Mouse (Mus musculus) MEL-GATA-1-ER (cell line): ENCODE results near the gene Gm28053.

Experiments used
- DNase-seq: peaks from one replicate; pipeline ENCODE4 v3.0.0-alpha.2; 2012; ENCODE audit warnings: low read depth; ENCODE audit errors: extremely low read depth

The Gm28053 gene

DNA sequence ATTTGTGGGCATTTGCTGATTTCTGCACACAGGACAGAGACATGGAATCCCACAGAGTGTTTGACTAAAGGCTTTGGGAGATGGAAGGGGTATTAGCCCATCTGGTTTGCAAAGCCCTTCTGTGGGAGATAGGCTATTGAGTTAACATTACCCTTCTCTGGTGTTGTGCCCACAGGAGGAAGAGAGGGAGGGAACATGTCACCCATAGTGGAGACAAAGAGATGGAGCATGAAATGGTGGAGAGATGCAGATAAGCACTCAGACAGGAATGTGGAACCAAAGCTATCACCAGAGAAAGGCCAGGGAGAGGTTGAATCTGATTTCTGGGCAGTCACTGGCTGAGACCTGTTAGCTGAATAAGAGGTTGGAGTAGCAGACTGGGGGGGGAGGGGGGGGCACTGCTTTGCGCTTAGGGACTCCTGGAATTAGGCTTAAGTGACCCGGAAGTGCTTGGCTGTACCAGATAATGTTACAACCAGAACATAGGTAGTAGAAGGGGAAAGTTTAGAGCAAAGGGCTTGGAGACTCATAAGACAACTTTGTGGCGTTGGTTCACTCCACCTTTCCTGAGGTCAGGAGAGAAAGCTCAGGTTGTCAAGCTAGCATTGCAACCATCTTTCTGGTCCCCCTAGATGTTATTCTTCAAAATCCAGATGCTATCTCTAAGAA lies 22.2 kb downstream of the Gm28053 start:
- DNase-seq: no peak

DNA sequence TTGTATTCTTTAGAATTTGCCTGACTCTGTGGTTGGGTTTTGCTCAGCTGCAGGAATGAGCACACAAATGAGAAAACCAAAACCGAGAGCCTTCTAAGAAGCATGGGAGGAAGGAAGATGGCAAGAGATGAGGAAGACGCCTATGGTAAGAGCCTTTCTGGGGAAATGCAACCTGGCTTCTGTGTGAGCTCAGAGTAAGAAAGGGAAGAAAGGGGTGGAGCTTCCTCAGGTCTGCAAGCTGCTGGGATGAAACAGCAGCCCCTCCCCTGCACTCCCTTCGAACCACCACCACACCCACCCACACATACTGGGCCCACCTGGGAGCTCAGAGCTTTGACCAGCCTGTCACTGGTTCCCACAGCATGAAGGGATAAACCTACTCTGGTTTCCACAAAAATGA lies 22.9 kb downstream of the Gm28053 start:
- DNase-seq: no peak

- DNase-seq: no peak
Measured at GRCm38 (mm10) chr6:48741711-48742206, 23.4 kb downstream of the Gm28053 start.

DNA sequence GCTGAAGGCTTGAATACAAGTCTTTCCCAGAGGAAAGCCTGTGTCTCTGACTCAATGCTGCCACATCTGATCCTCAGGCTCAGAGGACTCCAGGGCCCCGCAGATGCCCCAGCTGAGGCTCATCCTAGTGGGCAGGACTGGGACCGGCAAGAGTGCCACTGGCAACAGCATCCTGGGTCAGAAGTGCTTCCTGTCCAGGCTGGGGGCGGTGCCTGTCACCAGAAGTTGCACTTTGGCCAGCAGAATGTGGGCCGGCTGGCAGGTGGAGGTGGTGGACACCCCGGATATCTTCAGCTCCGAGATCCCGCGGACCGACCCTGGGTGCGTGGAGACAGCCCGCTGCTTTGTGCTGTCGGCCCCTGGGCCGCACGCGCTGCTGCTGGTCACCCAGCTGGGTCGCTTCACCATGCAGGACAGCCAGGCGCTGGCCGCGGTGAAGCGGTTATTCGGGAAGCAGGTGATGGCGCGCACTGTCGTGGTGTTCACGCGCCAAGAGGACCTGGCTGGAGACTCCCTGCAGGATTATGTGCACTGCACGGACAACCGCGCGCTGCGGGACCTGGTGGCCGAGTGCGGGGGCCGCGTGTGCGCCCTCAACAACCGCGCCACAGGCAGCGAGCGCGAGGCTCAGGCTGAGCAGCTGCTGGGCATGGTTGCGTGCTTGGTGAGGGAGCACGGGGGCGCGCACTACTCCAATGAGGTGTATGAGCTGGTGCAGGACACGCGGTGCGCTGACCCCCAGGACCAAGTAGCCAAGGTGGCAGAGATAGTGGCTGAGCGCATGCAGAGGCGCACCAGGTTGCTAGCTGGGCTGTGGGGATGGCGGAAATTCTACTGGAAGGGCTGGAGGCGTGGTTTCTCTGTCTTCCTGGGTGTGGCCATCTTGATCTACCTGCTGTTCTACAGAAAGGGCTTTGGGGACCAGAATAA lies 24.3 kb downstream of the Gm28053 start:
- DNase-seq: no peak

DNA sequence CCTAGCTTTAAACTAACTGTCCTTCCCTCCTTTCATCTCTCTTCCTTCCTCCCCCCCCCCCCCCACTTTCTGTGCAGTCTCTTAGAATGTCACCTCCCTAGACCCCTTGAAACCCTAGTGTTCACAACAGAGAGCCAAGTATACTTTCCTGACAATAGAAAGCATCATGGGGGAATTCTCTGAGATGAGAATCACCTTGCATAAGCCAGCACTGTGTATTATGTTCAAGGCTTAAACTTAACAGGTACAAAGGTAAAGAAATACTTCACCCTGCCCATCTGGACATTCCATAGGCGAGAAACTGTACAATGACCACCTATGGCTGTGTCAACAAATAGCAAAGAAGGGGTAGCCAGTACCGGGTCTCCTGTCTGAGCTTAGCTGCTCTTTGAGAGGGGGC lies 27.1 kb downstream of the Gm28053 start:
- DNase-seq: no peak

GRCm38 (mm10) chr6:48745959-48746889 lies 27.8 kb downstream of the Gm28053 start, which contains the start of gene Gimap5:
TSS of gene Gimap5 (plus strand) at chr6:48746197.
- no peak for DNase-seq

- no peak for DNase-seq
Measured at GRCm38 (mm10) chr6:48747091-48747966, 28.9 kb downstream of the Gm28053 start.

- DNase-seq: no peak
Measured at GRCm38 (mm10) chr6:48763567-48764270, 45.3 kb downstream of the Gm28053 start.

- DNase-seq: no peak
Measured at GRCm38 (mm10) chr6:48764496-48764895, 46.1 kb downstream of the Gm28053 start.

- no peak for DNase-seq
Measured at GRCm38 (mm10) chr6:48768178-48768869, 49.9 kb downstream of the Gm28053 start.

DNA sequence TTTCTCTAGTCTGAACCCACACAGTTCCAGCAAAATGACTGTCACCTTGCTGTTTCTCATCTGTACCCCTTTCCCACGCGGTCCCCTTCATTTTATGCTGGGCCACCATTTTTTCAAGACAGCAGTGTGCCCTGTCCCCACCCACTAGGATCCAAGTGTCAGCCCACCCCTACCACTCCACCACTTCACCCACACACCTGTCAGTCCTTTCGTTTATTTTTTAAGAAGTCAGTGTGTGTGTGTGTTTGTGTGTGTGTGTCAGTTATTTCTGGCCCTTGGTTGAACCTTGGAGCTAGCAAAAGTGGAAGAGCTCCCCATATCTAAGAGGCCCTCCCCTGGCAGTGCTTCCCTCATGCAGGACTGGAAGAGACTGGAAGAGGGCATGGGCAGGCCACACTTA lies 50.5 kb downstream of the Gm28053 start:
- no peak for DNase-seq

- DNase-seq: no peak
Measured at GRCm38 (mm10) chr6:48770696-48771095, 52.3 kb downstream of the Gm28053 start, which contains the start of gene Gimap3. TSS of gene Gimap3 (minus strand) at chr6:48770851.

DNA sequence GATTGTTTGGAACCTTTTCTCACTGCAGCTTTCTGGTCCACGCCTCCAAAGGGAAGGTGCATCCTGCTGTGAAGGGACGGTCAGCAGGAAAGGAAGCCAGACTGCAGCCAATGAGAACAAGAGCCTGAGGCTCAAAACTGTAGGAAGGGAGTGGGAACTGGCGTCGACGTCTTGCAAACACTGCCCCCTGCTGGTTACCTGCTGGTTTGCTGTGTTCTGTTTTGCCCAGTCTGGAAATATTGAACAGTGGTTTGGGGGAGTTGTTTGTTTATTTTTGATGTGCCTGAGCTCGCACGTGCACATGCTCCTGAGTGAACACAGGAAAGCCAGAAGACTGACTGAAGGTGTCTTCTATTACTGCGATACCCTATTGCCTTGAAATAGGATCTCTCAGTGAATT lies 53.6 kb downstream of the Gm28053 start:
- DNase-seq: peak; percentile 38

DNA sequence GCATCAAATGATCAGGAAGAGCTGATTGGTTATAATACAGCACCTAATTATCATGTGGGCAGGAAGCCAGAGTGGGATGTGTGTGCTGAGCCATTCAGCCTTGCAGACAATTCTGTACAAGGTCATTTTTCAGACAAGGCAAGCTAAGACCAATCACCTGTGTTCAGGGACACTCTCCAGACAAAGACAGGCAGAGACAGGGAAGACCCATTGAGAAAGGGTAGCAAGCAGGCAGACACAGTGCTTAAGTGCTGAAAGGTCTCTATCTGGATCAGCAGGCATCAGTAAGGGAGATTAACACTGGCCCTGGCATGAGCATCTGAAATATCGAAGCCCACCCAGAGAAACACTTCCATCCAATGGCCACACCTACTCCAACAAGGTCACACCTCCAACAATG lies 66.0 kb downstream of the Gm28053 start:
- no peak for DNase-seq

DNA sequence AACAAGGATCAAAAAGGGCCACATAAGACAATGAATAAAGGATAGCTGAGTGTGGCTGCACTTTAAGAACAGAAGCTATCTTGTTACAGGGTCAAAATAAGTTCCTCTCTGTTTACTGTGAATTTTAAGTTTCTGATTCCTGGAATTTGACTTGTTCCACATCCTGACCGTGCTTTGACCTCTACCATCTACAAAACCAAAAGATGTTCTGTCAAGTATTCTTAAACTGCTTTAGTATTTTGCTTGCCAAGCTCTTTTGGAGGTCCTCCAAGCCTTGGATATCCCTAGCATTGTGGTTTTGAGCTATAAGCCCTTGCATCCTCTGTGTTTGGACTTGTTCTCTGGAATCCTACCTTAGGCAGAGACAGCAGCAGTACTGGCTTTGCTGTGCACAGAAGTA lies 66.8 kb downstream of the Gm28053 start:
- no peak for DNase-seq

GRCm38 (mm10) chr6:48785601-48786000 lies 67.2 kb downstream of the Gm28053 start:
- DNase-seq: no peak

- no peak for DNase-seq
Measured at GRCm38 (mm10) chr6:48787867-48788266, 69.5 kb downstream of the Gm28053 start.

DNA sequence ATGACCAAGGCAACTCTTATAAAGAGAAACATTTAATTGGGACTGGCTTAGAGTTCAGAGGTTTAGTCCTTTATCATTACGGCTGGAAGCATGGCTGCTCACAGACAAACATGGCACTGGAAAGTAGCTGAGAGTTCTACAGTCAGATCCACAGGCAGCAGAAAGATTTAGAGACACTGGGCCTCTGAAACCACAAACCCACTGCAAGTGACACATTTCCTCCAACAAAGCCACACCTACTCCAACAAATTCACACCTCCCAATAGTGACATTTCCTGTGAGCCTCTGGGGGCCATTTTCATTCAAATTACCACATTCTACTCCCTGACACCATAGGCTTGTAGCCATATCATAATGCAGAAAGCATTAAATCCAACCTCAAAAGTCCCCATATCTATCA lies 83.5 kb downstream of the Gm28053 start:
- DNase-seq: no peak
